Mouse (Mus musculus) kidney, adult 2 months (tissue): ENCODE measurements at regions not wholly inside any gene's neighbourhood (a gene's known extent, or its start where the extent isn't known, plus 50 kb on each side); places are given as distances from the start of the nearest gene placed in this dataset.

Source experiments
- CTCF ChIP-seq: fragments of 200-500 bp; conservative IDR thresholded peaks from 2 replicates; pipeline ENCODE4 v1.5.1; 2011; ENCODE audit warnings: low read depth, mild to moderate bottlenecking, control low read depth, low read length, moderate library complexity, mixed read lengths; ENCODE audit not compliant: insufficient read depth, insufficient read length
- POLR2A ChIP-seq: fragments of 200-500 bp; IDR thresholded peaks from one replicate; pipeline ENCODE4 v1.6.1; 2011; ENCODE audit warnings: low read depth, low read length, control low read depth

DNA sequence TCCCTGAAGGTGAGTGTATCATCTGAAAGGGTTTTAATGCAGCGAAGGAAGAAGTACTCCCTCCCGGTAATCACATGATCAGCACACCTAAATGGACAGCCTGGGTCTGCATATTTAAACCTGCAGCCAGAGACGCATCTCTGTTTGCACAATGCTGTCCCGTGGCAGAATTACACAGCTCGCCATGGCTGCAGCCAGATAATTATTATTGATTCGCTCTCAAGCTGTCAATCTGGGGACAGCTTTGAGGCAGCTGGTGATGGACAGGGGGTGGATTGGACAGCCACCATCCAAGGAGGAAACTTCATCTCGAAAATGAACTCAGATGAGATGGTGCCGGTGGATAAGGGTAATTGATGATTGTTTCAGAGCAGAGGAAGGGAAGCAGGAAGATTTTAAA, 369.1 kb downstream of the Wdr72 start:
- no peak for TF ChIP-seq CTCF
- TF ChIP-seq POLR2A = no peak
